Mouse (Mus musculus) spleen, postnatal 4 days (tissue): ENCODE data around the gene Pkig.
"Not testable (repeated sequence)": the region's sequence is repeated elsewhere in the genome, so short reads cannot be mapped to it uniquely, and the experiment has no call there.

Experiments
- DNase-seq, 2 experiments: peaks; one replicate each; pipeline ENCODE4 v3.0.0; 2022; ENCODE audit warnings: low spot score in 2 of 2

Pkig gene

DNA sequence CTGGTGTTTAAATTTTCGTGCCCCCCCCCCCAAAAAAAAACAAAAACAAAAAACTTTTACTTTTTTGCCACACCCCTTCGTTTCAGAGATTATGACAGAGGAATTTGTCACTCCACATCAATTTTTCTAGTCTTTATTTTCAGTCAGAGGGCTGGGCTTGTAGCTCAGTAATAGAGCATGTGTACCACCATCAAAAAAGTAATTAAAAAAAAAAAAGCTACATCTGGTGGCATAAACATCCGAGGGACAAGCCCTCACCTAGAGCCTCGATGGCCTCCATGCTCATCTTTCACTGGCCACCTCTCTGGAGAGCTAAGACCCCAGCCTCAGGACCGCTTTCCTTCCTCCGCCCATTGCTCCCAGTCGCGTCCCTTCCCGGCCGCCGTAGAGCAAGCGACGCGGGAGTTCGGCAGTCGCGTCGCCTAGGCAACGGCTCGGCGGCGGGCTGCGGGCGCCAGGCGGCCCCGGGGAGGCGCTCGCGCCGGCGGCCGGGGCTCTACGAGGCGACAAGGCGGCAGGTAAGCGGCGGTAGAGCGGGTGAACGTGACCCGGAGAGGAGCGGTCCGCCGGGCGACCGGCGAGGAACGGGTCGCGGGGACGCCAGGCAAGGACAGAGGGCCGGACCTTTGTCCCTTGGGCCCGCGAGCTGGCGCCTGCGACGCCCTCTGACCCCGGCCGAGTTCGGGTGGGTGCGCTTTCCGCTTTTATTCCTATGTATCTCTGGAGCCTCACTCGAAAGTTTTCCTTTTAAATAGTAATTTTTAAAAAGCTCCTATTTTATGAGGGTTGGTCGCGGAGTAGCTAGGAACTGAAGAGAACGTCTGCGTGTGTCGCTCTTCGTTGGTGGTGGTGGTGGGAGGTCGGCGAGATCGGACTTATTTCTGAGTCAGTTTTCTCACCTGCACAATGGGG is at the start of gene Pkig:
Pkig (plus strand) TSS at position 412 of the 912 bp plus-strand sequence.
- DNase-seq: peak; percentile 82 to 92

DNA sequence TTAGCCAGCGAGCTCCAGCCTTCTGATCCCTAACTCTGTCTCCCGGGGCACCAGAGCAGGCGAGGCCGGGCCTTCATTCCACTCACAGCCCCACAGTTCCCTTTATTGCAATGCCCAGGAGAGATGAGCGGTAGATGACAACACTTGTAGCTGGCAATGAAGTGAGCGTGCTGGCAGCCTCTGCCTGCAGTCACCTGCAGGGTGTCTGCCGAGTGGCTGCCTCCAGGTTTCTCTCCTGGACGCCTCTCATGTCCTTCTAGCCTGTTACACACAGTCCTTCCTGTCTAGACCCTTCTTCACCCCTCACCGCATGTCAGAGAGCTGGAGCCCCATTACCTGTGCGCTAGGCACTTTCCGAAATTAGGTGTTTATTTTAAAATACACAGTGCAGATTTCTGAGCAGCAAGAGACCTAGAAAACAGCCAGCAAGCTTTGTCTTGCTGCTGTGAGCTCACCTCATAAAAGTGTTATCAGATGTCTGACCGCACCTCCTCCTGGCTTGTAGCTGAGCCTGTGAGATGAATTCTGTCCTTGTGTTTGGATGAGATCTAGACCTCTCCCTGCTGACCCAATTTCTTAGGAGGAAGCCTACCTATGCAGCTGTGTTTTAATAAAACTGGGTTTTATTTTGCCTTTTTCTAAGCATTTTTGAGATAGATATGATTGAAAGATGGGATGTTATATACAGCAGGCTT is 48.8 kb upstream of the Pkig start:
- DNase-seq: no peak

DNA sequence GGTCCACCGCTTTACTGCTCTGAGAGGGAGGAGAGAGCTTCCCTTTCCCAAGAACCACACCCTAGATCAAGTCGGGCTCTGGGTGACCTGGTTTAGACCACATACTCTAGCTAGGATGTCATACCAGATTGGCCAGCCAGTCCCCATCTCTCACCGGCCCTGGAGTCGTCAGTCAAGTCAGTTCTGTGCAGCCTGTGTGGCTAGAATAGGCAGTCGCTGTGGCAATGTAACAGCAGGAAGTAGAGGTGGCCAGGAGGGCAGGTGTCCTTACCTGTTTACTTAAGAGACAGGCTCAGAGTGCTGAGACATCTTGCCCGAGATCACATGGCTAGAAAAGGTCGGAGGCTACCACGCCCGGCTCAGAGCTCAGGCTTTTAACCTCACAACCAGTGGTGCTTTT is 47.0 kb upstream of the Pkig start:
- no peak for DNase-seq

DNA sequence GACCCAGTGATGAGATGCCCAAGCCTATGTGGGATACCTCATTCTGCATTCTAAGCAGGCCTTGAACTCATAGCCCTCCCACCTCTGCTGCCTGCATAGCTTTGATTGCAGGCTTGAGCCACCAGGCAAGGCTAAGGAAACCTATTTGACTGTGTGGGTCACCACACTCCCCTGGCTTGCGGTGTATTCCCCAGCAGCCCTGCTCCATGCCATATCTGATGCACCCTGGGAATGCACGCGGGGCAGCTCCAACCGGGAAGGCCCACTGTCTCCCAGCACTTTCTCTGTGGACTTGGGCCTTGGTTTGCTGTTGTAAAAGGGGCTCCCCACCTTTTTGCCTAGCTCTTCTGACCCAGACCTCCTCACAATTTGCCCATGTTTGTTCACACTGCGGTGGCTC is 45.0 kb upstream of the Pkig start:
- DNase-seq: no peak

DNA sequence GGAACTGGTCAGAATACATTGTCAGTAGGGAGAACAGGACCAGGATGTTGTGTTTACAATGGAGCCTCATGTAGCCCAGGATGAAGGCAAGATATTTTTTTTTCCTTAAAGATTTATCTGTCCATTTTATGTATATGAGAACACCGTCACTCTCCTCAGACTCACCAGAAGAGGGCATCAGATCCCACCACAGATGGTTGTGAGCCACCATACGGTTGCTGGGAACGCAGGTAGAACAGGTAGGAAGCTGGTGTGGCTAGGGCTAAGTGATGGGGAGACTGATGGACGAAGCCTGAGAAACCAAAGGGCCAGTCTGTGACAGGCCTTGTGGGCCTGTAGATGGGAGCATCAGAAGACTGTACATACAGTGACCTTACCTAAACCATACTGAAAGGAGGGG is 44.2 kb upstream of the Pkig start:
- DNase-seq: no peak

DNA sequence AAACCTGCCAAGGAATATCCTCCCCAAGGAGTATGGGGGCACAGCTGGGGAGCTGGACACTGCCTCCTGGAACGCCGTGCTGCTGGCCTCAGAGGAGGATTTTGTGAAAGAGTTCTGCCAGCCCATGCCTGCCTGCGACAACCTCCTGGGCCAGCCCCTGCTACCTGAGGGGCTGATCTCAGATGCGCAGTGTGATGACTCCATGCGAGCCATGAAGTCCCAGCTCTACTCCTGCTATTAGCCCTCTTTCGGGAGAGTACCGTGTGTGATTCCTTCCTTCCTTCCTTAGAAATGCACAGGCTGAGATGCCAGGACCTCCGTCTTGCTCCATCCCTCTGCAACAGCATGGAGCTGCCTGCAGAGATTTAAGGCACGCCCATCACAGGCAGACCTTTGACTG is 42.8 kb upstream of the Pkig start:
- DNase-seq: no peak

DNA sequence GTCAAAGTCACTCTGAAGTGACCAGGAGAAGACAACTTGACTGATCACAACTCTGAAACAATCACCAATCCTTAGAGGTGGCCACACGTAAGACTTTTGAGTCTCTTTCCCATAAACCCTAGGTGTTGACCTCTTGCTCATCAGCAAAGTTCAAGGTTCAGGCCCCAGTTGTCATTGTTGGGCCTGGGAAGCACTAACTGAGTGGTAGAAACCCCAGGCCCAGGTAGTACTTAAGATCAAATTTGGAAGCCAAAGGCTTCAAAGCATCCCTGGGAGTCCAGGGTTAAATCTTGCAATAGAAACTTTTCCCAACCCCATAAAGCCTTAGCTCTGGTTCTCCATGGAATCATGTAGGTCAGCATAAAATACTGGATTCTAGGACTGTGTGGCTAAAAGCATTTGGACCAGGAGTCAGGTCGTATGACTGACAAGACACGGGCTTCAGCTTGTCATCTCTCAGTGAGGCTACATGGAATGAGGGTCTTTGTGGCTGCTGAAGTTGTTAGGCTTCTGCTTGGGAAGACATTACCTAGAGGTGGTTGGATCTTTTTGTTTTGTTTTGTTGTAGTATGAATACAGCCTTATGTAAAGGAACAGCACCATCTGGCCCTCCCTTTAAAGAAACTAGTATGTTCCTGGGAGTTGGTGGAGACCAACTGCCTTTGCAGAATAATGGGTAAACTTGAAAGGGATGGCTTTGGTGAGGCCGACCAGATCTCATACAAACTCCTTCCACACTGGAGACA is 42.1 kb upstream of the Pkig start:
- no peak for DNase-seq

DNA sequence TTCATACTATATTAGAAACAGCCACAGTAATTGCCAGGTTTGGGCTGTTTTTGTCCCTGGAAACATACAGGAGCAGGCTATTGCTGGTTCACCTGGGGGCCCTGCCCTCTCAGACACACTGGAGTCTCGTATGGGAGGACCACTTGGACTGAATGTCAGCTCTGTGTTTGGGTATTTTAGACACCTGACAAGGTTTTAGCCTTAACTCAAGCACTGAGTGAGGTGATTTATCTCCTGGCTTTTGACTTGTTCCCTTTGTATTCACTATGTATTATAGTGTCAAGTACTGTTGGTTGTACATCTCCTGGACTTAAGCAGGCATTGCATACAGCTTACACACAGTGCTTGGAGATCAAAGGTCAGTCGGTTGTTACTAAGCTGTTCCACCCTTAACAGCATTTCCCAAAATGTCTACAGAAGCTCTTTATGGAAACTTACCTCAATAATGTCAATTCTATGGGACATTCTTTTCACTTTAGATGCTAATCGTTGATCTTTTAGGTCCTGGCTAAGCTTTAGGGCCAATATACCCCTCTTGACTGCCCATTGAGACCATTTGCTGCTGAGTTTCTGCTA is 41.4 kb upstream of the Pkig start:
- no peak for DNase-seq

DNA sequence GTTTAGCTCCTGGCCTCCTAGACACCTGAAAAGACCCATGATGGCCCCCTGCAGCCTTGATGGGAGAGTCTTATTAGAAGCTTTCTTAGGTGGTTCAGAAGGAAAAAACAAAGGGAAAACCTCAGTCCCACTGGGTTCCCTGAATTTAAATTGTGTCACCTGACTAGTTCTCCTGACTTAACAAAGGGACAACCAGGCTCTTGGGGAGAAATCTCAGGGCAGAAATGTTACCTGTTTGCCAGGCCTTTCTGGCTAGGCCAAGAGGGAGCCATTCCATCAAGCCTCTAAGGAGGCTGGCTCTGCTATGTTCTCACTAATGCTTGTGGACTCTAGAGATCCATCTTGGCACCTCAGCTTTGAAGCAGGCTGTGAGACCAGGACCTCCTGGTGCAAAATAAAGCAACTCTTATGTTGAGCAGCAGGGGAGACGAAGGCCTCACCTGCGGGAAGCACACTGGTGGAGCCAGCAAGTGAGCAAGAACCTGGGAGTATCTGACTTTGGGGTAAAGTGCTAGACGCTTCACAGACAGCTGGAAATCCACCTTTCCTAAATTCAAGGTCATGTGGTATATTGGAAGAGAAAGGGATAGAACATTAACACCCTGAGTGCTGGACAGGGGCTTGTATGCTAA is 40.8 kb upstream of the Pkig start:
- no peak for DNase-seq

DNA sequence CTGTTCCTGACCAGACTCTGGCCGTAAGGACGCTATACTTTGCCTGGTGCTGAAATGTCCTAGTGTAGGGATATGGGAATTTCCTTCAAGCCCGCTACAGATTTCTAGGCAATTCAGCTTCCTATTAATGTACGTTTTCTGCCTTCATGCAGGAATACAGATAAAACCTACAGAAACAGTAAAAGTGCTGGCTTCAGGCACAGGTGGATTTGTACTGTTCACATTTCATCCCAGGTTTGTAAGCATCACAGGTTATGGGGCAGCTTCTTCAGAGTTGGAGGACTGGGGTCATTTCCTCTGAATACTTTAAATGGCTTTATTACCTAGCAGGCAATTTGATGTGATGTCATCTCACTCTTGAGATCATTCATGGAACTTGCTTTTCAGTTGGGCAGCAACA is 40.3 kb upstream of the Pkig start:
- no peak for DNase-seq

DNA sequence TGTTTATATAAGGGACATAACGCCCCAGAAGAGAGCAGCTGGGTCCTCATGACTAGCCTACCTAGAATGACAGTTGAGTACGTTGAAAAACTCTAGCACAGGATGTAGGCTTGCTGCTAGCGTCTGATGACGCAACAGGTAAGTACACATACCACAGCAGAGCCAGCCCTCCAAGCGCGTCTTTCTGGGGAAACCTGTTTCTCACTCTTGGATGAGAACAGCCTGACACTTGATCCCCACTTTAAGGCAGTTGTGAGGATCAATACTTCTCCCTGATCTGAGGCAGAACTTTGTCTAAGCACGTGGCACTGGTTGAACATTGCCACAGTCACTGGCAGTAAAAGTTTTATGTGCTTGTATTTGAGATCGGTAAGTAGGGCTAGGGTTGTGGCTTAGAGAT is 37.7 kb upstream of the Pkig start:
- no peak for DNase-seq

DNA sequence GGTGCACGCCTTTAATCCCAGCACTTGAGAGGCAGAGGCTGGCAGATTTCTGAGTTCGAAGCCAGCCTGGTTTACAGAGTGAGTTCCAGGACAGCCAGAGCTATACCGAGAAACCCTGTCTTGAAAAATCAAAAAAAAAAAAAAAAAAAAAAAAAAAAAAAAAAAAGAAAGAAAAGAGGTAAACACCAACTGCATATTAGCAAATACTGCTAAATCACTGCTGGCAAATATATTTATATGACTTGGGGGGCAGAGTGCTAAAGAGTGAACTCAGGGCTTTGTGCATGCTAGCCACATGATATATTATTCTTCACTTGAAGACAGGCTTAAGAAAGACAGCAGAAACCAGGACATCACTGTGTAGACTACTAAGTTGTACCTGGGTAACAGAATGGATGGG is 36.8 kb upstream of the Pkig start:
- not testable (repeated sequence) for DNase-seq

DNA sequence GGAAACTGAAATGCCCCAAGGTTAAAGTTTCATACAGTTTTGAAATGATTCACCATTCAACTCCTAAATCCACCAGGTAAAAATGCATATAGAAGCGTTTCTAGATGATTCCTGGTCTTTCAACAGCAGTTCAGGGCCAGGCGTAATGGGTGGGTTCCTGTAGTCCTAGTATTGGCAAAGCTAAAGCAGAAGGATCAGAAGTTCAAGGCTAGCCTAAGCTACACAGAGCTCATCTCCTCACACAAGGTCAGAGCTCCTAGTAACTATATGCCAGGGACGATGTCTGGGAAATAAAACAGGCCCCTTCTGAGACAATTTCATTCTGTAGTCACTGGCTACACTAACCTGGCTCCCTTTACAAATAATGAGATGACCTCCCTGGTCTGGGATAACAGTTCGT is 27.0 kb upstream of the Pkig start:
- no peak for DNase-seq

DNA sequence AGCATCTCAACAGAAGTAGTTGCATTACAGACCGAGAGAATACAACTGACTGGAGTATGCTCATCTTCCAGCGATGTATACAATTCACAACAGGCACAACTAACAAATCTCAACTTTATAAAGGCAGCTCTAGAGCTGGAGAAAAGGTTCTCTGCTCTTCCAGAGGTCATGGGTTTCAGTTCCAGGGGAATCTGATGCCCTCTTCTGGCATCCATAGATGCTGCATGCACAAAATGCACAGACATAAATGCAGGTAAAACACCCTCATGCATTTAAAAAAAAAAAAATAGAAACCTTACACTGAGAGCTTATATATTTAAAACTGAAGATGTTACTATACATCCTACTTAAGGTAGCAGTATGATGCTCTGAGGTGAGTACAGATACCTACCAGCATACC is 26.5 kb upstream of the Pkig start:
- no peak for DNase-seq

DNA sequence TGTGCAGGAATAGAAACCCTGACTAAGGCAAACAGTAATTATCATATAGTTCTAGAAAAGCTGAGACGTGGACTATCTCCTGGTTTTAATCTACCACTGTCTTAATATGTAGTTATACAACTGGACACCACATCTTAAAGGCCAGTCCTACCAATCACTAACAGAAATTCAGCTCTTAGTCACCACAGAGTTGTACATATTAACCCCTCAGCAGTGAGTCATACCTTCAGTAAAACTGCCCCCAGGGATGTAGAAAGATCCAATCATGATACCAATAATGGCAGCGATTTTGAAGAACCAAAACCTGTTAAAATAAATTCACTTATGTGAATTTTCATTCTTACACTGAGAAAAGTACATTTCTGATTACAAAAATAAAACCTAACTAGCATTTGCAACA is 24.0 kb upstream of the Pkig start:
- DNase-seq: no peak

DNA sequence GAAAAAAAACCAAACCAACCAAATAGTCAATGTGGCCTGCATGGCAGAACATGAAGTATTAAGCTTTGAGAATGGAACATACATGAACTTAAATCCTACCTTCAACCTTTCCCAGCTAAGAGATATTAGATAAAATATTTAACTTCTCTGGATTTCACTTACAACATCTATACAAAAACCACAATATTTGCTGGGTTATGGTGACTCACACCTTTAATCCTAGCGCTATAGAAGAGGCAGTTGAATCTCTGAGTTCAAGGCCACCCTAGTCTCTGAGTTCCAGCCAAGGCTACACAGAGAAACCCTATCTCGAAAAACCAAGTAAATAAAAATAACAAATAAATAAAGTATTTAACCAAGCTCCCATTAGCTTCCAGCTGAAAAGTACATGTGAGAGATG is 22.1 kb upstream of the Pkig start:
- DNase-seq: no peak

DNA sequence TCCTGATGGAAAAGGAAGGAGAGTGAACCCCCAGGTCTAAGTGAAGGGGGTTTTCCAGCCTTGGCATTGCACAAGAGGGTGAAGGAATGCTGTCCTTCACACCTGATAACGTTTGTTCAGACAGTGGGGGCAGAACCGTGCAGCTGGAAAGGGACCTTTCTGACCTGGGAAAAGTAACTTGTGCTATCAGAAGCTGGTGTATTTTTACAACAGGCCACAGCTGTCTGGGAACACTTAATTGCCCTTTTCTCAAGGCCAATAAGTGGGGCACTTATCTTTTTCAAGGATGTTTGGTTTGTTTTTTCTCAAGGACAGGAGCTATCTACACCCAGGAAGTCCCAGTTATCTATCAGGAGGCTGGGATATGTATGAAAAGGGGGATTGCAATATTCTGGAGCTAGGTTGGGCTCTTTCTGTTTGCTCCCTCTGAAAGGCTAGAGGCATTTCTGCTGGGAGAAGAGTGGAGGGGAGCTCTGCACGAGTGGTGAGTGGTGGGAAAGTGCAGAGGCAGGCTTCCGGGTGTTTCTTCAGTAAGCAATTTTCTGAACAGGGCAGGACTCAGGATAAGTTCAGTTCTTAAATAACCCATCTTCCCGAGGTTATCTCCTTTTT is 20.4 kb upstream of the Pkig start:
- DNase-seq: no peak

DNA sequence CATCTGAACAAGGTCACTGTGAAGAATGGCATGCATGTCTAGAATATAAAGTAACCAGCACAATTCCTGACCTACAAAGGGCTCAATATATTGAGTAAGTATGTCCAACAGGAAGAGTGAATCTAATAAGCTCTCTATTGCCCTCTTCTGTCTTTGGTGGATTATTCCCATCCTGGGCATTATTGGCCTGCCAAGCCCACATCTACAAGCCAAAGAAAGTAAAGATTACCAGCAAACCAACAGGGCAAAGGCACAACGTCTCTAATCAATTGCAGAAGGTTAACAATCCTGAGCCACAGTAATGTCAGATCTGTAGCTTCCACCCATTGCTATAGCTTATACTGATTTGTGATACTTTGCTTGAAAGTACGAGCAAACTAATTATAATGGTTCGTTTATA is 17.7 kb upstream of the Pkig start:
- DNase-seq: no peak

DNA sequence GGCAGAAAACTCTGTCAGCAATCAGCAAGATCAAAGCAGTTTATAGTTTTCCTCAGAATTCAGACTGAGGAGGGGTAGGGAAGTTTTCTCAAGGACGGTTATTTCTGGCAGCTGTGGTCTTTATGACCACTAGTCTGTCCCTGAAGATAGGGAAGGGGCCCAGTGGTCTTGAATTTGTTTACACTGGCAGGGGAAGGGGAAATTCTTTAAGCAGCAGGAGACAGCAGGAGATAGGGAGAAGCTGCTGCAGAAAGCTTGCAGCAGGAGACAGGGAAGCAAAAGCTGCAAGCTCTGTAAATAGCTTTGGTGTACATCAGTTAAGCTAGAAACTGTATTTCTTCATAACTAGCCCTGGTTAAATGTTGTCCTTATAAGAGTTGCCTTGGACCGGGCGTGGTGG is 16.5 kb upstream of the Pkig start:
- no peak for DNase-seq

DNA sequence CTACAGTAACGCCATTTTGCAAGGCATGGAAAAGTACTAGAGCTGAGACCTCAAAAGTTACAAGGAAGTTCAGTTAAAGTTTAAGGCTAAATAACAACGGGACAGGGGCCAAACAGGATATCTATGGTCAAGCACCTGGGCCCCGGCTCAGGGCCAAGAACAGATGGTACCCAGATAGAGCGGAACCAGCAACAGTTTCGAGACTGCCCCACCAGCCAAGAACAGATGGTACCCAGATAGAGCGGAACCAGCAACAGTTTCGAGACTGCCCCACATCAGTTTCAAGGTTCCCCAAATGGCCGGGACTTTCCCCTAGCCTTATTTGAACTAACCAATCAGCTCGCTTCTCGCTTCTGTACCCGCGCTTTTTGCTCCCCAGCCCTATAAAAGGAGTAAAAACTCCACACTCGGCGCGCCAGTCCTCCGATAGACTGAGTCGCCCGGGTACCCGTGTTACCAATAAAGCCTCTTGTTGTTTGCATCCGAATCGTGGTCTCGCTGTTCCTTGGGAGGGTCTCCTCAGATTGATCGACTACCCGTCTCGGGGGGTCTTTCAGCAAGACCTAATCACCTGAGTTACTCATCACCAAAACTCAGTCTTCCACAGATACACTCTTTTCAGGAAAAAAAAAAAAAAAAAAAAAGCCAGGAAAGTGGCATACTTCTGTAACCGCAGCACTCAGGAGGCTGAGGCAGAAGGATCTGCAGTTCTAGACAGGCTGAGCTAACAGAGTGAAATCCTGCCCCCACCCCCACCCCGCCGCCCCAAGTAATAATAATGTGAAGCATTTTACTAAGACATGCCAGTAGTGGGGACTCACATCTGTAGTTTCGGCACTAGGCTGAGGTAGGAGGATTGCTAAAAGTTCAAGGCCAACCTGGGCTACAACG is 15.3 kb upstream of the Pkig start:
- DNase-seq: peak; percentile 84 to 86
